Mouse (Mus musculus): ENCODE measurements at regions not wholly inside any gene's neighbourhood (a gene's known extent, or its start where the extent isn't known, plus 50 kb on each side); places are given as distances from the start of the nearest gene placed in this dataset.

DNA sequence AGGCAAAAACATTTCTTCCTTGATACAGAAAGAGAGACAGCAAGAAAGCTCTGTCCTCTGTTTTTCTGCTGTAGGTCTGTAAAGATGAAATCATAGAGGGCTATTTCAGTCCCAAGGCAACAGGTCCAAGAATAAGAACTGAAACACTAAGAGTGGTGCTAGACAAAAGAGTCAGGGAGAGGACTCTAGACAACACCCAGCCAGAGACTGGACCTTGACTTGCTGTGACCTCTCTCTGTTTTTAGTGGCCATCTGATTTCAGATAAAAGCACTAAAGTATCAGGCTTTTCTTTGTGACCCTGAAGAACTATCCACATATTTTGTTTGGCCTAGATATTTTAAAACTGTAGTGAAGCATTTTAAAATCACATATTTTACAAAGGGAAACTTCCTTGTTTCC lies 171.6 kb upstream of the Clec14a start:
- Histone ChIP-seq H3K9me3 (no peaks in the 10 kb centered on the region), H3K4me1 (replicated peaks) (no peaks in the 10 kb centered on the region; the same call in 1 of the 2 replicates), H3K27me3 (no peaks in the 10 kb centered on the region), H3K9ac (replicated peaks) (no peak overlapping the region), H3K27ac (no peak overlapping the region), H3K4me3 (replicated peaks) (no peak overlapping the region), H3K36me3 (no peaks in the 10 kb centered on the region), H3K4me2 (no peak overlapping the region)
- ATAC-seq (ENCODE audit: insufficient number of reproducible peaks, insufficient read depth, low FRiP score, low TSS enrichment, low read depth) = no peak

DNA sequence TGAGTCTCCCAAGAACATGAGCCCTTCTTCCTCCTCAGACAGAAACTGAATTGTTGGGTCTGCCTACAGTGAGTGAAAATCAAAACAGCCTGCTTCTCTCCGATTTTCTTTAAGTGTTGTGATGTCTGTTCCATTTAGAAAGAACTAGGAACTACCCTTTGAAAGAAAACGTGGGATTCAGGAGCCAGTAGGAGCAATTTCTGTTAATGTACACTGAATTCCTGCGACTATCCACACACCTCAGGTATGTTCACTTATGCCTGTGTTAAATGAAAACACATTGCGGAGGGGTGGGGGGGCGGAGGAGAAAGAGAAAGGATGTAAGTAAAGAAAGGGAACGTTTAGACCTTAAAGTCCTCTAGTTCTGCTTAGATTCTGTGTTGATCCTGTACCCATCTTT lies 167.9 kb upstream of the Clec14a start:
- Histone ChIP-seq H3K9me3 (no peaks in the 10 kb centered on the region), H3K36me3 (no peaks in the 10 kb centered on the region), H3K27ac (no peak overlapping the region), H3K4me3 (replicated peaks) (no peak overlapping the region), H3K9ac (replicated peaks) (no peak overlapping the region), H3K27me3 (no peaks in the 10 kb centered on the region), H3K4me1 (replicated peaks) (no peaks in the 10 kb centered on the region; the same call in 1 of the 2 replicates), H3K4me2 (no peak overlapping the region)
- 48% methylated on average over 6 of the region's 6 CpGs for WGBS
- no peak for ATAC-seq (ENCODE audit: insufficient number of reproducible peaks, insufficient read depth, low FRiP score, low TSS enrichment, low read depth)

- H3K9me3 ChIP-seq = no peaks in the 10 kb centered on the region
- no peak overlapping the region for H3K27ac ChIP-seq
- no peak overlapping the region for H3K4me3 ChIP-seq (replicated peaks)
- no peak overlapping the region for H3K4me2 ChIP-seq
- H3K9ac ChIP-seq (replicated peaks) = no peak overlapping the region
- 69% methylated on average over 5 of the region's 5 CpGs for WGBS
- no peaks in the 10 kb centered on the region for H3K27me3 ChIP-seq
- H3K36me3 ChIP-seq = no peaks in the 10 kb centered on the region
- ATAC-seq (ENCODE audit: insufficient number of reproducible peaks, insufficient read depth, low FRiP score, low TSS enrichment, low read depth) = no peak
- H3K4me1 ChIP-seq (replicated peaks) = no peaks in the 10 kb centered on the region; the same call in 1 of the 2 replicates
These were observed 165.4 kb upstream of the Clec14a start for GRCm38 (mm10) chr12:58434504-58434903.

- peaks cover 13% of the 10 kb centered on the region; the same call in 1 of the 2 replicates for H3K4me1 ChIP-seq (replicated peaks)
- no peaks in the 10 kb centered on the region for H3K36me3 ChIP-seq
- H3K27ac ChIP-seq = no peak overlapping the region; the same call in 1 of the 2 replicates
- no peaks in the 10 kb centered on the region for H3K9me3 ChIP-seq
- no peak for ATAC-seq (ENCODE audit: insufficient number of reproducible peaks, insufficient read depth, low FRiP score, low TSS enrichment, low read depth)
- H3K4me3 ChIP-seq (replicated peaks) = no peak overlapping the region
- H3K4me2 ChIP-seq = no peak overlapping the region
- no peaks in the 10 kb centered on the region for H3K27me3 ChIP-seq
- no peak overlapping the region for H3K9ac ChIP-seq (replicated peaks)
- 73% methylated on average over 5 of the region's 5 CpGs for WGBS
These were observed 160.8 kb upstream of the Clec14a start for GRCm38 (mm10) chr12:58429929-58430328.

DNA sequence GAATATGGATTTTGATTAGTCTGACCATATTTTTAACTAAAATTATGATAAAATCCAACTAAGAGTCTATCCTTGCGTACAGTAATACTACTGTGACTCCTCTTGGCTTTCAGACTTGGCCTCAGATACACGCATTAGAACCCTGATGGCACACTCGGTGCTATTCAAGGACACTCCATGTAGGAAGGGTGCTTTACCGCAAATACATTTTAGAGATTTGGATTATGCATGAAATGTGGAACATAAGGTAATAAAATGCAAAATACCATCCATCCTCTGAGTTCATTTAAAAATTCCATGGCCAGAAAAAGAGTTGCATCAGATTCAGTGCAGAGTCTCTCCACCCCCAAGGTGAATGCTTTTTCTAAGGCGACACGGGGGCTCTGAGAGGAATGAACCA lies 157.7 kb upstream of the Clec14a start:
- Histone ChIP-seq H3K4me3 (replicated peaks) (no peak overlapping the region), H3K4me1 (replicated peaks) (peaks cover 21% of the 10 kb centered on the region), H3K27ac (no peak overlapping the region), H3K9ac (replicated peaks) (no peak overlapping the region), H3K9me3 (no peaks in the 10 kb centered on the region), H3K4me2 (no peak overlapping the region), H3K36me3 (no peaks in the 10 kb centered on the region), H3K27me3 (no peaks in the 10 kb centered on the region)
- WGBS = 89% methylated on average over 6 of the region's 6 CpGs
- no peak for ATAC-seq (ENCODE audit: insufficient number of reproducible peaks, insufficient read depth, low FRiP score, low TSS enrichment, low read depth)

- no peak overlapping the region for H3K4me2 ChIP-seq
- no peaks in the 10 kb centered on the region for H3K36me3 ChIP-seq
- no peak overlapping the region for H3K4me3 ChIP-seq (replicated peaks)
- no peak overlapping the region for H3K9ac ChIP-seq (replicated peaks)
- 54% methylated on average over 4 of the region's 4 CpGs for WGBS
- H3K9me3 ChIP-seq = no peaks in the 10 kb centered on the region
- H3K4me1 ChIP-seq (replicated peaks) = peaks cover 21% of the 10 kb centered on the region
- H3K27ac ChIP-seq = no peak overlapping the region
- no peak for ATAC-seq (ENCODE audit: insufficient number of reproducible peaks, insufficient read depth, low FRiP score, low TSS enrichment, low read depth)
- no peaks in the 10 kb centered on the region for H3K27me3 ChIP-seq
These were observed 156.9 kb upstream of the Clec14a start for GRCm38 (mm10) chr12:58425961-58426360.

DNA sequence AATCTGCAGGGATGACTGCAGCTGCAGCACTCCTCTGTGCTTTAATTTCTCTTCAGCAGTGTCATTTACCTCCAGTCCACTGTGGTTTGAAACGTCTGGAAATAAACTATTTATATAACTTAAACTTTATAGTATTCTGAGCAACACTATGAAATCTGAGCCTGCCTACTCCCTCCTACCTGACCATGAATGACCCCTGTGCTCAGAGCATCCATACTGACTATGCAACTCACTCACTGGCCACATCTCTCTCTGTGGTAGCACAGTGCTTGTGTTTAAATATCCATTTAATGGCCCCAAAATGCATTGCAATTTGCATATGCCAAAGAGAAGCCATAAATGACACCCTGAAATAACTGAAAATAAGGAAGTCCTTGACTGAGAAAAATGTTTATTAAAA lies 154.5 kb upstream of the Clec14a start:
- H3K9me3 ChIP-seq = no peaks in the 10 kb centered on the region
- no peak overlapping the region for H3K4me2 ChIP-seq
- 12% methylated on average over 1 of the region's 1 CpGs for WGBS
- no peaks in the 10 kb centered on the region for H3K27me3 ChIP-seq
- no peak overlapping the region for H3K27ac ChIP-seq
- H3K4me1 ChIP-seq (replicated peaks) = peaks cover 21% of the 10 kb centered on the region
- no peaks in the 10 kb centered on the region for H3K36me3 ChIP-seq
- H3K4me3 ChIP-seq (replicated peaks) = no peak overlapping the region
- no peak for ATAC-seq (ENCODE audit: insufficient number of reproducible peaks, insufficient read depth, low FRiP score, low TSS enrichment, low read depth)
- no peak overlapping the region for H3K9ac ChIP-seq (replicated peaks)

DNA sequence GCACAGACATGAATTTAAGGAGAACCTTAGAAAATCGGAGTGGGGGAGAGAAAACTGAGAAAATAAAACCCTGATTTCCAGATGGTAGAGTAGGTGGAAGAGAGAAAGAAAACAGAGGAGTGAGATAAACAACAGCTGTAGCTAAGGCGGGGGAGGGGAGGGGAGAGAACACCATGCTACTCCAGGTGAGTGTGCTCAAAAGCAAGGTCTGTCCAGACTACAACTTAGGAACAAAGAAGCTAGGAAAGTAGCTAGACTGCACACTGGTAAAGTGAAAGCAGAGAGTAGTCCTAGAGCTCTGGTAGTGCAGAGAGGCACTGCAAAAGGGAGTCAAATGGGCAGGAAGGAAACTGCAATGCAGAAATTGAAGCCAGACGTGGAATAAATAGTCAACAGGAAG lies 132.8 kb upstream of the Clec14a start:
- no peak overlapping the region for H3K4me2 ChIP-seq
- no peaks in the 10 kb centered on the region for H3K9me3 ChIP-seq
- 0 out of 2 replicates have a peak, but pooled peaks cover 4% of the 10 kb centered on the region for H3K4me1 ChIP-seq (replicated peaks)
- no peak overlapping the region for H3K9ac ChIP-seq (replicated peaks)
- H3K27ac ChIP-seq = 0 out of 2 replicates have a peak overlapping the region, but pooled peaks have one; percentile 41
- no peaks in the 10 kb centered on the region for H3K27me3 ChIP-seq
- H3K36me3 ChIP-seq = no peaks in the 10 kb centered on the region
- ATAC-seq (ENCODE audit: insufficient number of reproducible peaks, insufficient read depth, low FRiP score, low TSS enrichment, low read depth) = peak; percentile 59; the same call in 1 of the 2 replicates
- 47% methylated on average over 3 of the region's 3 CpGs for WGBS
- no peak overlapping the region for H3K4me3 ChIP-seq (replicated peaks)

DNA sequence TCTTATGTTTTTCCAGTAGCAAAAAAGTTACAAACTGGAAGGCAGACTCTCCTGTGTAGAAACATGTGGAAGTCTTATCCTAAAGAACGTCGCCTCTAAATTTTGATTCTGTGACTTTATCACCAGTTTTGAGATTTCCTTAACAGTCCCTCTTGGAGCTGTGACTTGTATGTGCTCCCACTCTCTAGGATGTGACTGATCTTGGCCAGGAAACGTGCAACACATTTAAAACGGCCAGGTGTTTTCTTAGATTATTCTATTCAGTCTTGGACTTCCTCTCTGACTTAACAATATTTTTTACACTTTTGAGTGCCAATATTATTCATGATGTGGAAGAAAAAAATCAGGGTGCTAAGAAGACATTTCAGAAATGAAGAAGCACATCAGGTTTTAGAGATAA lies 91.2 kb upstream of the Clec14a start:
- H3K36me3 ChIP-seq = no peaks in the 10 kb centered on the region
- no peaks in the 10 kb centered on the region for H3K9me3 ChIP-seq
- 77% methylated on average over 4 of the region's 4 CpGs for WGBS
- no peak overlapping the region for H3K4me2 ChIP-seq
- no peaks in the 10 kb centered on the region for H3K27me3 ChIP-seq
- ATAC-seq (ENCODE audit: insufficient number of reproducible peaks, insufficient read depth, low FRiP score, low TSS enrichment, low read depth) = no peak
- H3K4me1 ChIP-seq (replicated peaks) = no peaks in the 10 kb centered on the region
- H3K9ac ChIP-seq (replicated peaks) = no peak overlapping the region
- no peak overlapping the region for H3K4me3 ChIP-seq (replicated peaks)
- no peak overlapping the region for H3K27ac ChIP-seq

DNA sequence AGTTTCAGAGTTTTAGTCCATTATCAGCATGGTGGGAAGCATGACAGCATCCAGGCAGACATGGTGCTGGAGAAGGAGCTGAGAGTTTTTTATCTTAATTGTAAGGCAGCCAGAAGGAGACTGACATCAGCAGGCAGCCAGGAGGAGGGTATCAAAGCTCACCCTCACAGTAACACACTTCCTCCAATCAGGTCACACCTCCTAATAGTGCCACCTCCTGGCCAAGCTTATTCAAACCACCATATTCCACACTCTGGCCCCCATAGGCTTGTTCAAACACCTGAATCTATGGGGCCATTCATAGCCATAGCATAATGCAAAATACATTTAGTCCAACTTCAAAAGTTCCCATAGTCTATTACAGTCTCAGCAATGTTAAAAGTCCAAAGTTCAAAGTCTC lies 65.1 kb upstream of the Clec14a start:
- H3K9me3 ChIP-seq = no peaks in the 10 kb centered on the region
- H3K27me3 ChIP-seq = no peaks in the 10 kb centered on the region
- no peaks in the 10 kb centered on the region for H3K36me3 ChIP-seq
- no peak overlapping the region for H3K27ac ChIP-seq
- H3K4me3 ChIP-seq (replicated peaks) = no peak overlapping the region
- H3K4me1 ChIP-seq (replicated peaks) = 0 out of 2 replicates have a peak, but pooled peaks cover 4% of the 10 kb centered on the region
- ATAC-seq (ENCODE audit: insufficient number of reproducible peaks, insufficient read depth, low FRiP score, low TSS enrichment, low read depth) = no peak
- H3K4me2 ChIP-seq = no peak overlapping the region
- H3K9ac ChIP-seq (replicated peaks) = no peak overlapping the region

DNA sequence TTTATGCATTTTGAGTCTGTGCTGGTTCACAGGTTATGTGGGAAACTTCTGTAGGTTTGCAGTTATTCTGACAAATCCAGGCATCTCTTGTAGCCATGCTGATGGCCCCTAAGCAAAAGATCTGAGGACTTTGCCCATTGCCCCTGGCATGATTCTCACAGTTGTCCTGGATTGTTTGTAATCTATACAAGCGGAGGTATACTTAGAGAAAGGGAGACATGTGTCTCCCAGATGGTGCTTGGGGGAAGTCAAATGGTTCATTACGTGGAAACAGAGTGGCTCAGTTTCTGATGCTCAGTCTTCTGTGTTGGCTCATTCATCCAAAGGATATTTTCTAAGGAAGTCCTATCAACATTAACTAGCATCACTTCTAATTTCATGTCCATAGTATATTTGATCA lies 60.8 kb upstream of the Clec14a start:
- Histone ChIP-seq H3K36me3 (no peaks in the 10 kb centered on the region), H3K4me2 (no peak overlapping the region), H3K9ac (replicated peaks) (no peak overlapping the region), H3K27me3 (no peaks in the 10 kb centered on the region), H3K27ac (no peak overlapping the region), H3K9me3 (no peaks in the 10 kb centered on the region), H3K4me3 (replicated peaks) (no peak overlapping the region), H3K4me1 (replicated peaks) (0 out of 2 replicates have a peak, but pooled peaks cover 4% of the 10 kb centered on the region)
- ATAC-seq (ENCODE audit: insufficient number of reproducible peaks, insufficient read depth, low FRiP score, low TSS enrichment, low read depth) = no peak
- WGBS = 30% methylated on average over 2 of the region's 2 CpGs

DNA sequence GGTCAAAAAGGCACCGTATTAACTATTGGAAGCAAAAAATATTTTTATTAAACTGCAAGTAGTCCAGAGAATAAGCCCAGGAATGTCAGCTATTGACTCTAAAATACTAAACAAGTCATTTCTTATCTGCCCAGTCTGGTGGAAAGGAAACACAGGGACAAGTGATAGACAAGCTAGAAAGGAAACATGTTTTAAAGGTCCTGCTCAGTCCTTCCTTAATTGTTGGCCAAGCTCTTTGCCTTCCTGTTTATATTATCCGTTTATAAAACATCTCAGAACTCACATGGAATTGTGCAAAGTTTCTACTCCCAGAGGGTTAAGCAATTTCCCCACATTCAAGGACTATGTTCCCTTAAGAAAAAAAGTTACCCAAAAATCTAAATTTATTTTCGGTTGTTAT lies 54.9 kb upstream of the Clec14a start:
- no peaks in the 10 kb centered on the region for H3K9me3 ChIP-seq

More for the DNA sequence above, 54.9 kb upstream of the Clec14a start:
- H3K4me3 ChIP-seq (replicated peaks) = no peak overlapping the region
- no peaks in the 10 kb centered on the region for H3K36me3 ChIP-seq
- WGBS = 84% methylated on average over 3 of the region's 3 CpGs
- H3K9ac ChIP-seq (replicated peaks) = no peak overlapping the region
- no peak overlapping the region for H3K4me2 ChIP-seq
- H3K27ac ChIP-seq = no peak overlapping the region
- no peaks in the 10 kb centered on the region for H3K27me3 ChIP-seq
- no peaks in the 10 kb centered on the region for H3K4me1 ChIP-seq (replicated peaks)
- ATAC-seq (ENCODE audit: insufficient number of reproducible peaks, insufficient read depth, low FRiP score, low TSS enrichment, low read depth) = no peak

Measured in limb, embryonic 12.5 days (tissue).